Mouse (Mus musculus) thymus, postnatal 25 days (tissue): ENCODE measurements around the gene Mdm2.
"Not testable (repeated sequence)": the region's sequence is repeated elsewhere in the genome, so short reads cannot be mapped to it uniquely, and the experiment has no call there.

ENCODE experiments used
- DNase-seq: peaks from one replicate; pipeline ENCODE4 v3.0.0; 2022

Gene Mdm2

DNA sequence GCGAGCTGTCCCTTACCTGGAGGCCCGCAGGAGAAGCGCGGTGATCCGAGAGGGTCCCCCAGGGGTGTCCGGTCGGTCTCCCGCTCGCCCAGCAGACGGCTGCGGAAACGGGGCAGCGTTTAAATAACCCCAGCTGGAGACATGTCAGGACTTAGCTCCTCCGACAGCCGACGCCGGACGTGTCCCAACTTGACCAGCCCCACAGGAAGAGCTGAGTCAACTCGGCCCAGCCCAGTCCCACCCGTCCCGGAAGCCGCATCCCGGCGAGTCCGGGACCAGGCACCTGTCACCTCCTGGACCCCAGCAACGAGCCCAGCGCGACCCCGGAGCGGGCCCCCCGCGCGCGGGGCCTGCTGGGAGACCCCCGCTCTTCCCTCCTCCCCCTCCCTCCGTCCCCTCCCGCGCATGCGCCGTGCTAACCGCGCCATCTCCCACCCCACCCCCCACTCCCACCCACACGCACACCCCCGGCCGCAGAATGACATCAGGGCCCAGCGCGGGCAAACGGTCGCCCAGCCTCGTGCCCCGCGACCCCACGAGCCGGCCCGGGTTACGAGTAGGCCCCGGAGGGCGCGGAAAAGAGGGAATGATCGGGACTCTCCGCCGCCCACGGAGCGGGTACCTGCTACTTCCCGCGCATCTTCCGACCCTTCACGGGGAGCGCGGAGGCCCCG is 491 bp downstream of the Mdm2 start:
- DNase-seq = peak; percentile 78

DNA sequence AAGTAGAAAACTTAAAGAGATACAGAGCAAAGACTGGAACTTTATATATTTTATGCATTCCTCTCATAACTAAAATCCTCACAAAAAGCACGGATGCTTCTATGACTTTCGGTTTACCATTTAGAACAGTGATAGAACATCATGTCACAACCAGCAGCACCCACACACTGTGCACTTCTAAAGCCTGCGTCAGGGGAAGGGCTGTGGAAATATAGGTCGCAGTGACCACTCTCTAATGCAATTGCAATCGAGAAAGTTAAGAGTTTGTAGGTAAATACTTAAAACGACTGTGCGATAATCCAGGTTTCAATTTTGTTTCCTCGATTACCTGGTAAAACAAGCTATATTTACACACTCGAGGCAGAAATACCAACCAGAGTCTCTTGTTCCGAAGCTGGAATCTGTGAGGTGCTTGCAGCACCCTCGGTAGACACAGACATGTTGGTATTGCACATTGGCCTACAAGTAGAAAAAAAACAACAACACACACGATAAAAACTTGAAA is 1.2 kb downstream of the Mdm2 start:
- no peak for DNase-seq

DNA sequence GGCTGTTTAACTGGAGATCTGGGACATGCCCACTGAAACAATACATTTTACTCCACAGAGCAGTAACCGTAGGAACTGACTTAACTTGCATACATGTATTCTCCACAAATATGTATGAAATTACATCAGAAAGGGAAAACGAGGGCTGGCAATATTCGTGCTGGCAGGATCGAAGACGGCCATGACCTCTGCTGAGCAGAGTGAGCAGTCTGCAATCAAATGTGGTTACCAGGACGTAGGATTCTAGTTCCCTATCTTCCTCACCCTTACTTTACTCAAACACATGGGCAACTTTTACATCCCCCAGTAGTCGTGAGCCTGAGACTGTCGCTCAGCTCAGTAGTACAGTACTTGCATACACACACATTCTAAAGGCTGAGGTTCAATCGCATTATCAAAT is 1.7 kb downstream of the Mdm2 start:
- DNase-seq = no peak

- DNase-seq = no peak
These were observed 2.2 kb downstream of the Mdm2 start for GRCm38 (mm10) chr10:117708376-117708775.

DNA sequence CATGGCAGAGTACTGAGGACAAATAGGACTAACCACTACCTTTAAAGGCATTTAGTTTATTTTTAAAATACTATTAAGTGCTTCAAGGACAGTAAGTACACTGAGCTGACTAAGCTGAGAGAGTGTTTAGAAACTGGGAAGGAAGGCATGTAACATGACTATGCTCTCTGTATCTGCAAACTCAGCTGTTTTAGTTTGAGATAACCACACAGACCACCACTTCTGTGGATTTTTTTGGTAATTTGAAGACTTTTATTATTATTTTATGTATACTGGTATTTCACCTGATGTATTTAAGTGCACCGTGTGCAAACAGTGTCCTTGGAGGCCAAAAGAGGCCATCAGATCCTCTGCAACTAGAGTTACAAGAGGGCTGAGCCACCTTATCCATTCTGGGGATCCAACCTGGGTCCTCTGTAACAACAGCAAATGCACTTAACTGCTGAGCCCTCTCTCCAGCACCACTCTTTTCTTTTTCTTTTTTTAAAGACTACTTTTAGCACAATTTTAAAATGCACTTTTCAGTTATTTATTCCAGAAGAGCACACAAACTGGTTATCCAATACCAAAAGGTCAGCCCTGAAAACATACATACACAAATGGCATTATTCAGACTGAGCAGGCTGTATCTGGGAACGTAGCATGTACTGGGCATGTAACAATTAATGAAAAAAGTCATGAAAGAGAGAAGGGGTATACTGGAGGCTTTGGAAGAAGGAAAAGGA is 3.3 kb downstream of the Mdm2 start:
- no peak for DNase-seq

- DNase-seq = no peak
These were observed 4.1 kb downstream of the Mdm2 start for GRCm38 (mm10) chr10:117706440-117706839.

- DNase-seq = no peak
These were observed 4.8 kb downstream of the Mdm2 start for GRCm38 (mm10) chr10:117705806-117706205.

DNA sequence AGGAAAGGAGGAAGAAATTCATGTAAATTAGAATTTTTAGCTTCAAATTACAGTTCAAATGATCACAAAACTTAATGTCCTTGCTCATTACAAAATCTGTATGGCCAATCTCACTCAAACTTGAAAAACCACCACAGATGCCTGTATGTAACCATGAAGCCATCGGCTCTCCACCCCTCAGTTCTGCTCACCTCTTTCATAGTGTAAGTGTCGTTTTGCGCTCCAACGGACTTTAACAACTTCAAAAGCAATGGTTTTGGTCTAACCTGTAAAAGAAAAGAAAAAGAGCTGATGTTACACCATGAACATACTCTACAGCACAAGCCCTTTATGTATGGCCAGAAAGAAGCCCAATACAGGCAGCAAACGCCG is 5.6 kb downstream of the Mdm2 start:
- no peak for DNase-seq

DNA sequence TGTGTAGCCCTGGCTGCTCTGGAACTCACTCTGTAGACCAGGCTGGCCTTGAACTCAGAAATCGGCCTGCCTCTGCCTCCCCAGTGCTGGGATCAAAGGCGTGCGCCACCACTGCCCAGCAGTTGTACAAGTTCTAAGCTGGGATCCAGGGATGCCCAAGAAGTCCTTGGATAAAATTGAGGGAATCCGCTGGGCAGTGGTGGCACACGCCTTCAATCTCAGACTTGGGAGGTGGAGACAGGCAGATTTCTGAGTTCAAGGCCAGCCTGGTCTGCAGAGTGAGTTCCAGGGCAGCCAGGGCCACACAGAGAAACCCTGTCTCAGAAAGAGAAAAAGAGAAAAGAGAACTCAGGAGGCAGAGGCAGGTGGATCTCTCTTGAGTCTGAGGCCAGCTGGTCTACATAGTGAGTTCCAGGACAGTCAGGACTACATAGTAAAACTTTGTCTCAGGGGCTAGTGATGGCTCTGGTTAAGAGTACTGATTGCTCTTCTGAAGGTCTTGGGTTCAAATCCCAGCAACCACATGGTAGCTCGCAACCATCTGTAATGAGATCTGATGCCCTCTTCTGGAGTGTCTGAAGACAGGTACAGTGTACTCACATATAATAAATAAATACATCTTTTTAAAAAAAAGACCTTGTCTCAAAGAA is 6.1 kb downstream of the Mdm2 start:
- DNase-seq = not testable (repeated sequence)

DNA sequence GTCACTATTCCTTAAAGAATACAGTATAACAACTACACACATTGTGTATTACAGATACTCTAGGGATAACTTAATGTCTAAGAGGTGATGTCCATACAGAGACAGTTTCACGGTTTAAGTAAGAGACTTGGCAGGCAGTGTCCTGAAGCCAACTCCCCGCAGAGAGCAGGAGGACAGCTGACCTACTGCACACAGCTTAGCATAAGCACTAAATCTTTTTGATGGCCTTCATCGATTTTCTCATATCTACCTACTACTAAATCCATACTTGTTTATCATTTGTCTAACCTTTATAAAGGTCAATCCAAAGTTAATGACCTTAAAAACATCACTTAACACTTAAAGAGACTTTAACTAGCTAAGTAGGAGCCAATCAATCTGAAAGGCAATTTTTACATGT is 7.1 kb downstream of the Mdm2 start:
- DNase-seq = no peak

DNA sequence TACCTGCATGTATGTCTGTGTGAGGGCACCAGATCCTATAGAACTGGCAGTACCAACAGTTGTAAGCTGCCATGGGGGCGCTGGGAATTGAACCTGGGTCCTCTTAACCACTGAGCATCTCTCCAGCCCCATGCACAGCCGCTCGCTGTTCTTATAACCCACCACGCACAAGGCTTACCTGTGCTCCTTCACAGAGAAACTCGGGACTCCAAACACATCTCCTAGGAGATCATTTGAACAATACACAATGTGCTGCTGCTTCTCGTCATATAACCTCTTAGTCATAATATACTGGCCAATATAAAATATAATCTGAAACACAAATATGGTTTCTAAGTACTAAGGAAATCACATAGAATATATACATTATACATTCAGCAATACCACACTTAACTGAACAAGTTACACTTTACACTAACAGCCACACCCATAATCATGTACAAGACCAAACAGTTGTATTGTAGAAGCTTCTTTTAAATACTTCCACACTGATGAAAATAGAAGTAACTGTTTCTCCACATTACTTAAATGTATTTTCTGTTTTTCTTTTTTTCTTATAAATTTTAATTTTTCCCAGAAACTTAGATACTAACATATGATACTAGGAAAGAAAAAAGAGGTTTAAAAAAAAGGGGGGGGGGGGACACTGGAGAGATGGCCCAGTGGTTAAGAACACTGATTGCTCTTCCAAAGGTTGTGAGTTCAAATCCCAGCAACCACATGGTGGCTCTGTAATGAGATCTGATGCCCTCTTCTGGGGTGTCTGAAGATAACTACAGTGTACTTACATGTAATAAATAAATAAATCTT is 8.3 kb downstream of the Mdm2 start:
- DNase-seq = no peak

GRCm38 (mm10) chr10:117701034-117701829 is 9.3 kb downstream of the Mdm2 start:
- no peak for DNase-seq

- DNase-seq = no peak
These were observed 10.1 kb downstream of the Mdm2 start for GRCm38 (mm10) chr10:117700450-117700849.

GRCm38 (mm10) chr10:117699914-117700313 is 10.6 kb downstream of the Mdm2 start:
- DNase-seq = no peak

DNA sequence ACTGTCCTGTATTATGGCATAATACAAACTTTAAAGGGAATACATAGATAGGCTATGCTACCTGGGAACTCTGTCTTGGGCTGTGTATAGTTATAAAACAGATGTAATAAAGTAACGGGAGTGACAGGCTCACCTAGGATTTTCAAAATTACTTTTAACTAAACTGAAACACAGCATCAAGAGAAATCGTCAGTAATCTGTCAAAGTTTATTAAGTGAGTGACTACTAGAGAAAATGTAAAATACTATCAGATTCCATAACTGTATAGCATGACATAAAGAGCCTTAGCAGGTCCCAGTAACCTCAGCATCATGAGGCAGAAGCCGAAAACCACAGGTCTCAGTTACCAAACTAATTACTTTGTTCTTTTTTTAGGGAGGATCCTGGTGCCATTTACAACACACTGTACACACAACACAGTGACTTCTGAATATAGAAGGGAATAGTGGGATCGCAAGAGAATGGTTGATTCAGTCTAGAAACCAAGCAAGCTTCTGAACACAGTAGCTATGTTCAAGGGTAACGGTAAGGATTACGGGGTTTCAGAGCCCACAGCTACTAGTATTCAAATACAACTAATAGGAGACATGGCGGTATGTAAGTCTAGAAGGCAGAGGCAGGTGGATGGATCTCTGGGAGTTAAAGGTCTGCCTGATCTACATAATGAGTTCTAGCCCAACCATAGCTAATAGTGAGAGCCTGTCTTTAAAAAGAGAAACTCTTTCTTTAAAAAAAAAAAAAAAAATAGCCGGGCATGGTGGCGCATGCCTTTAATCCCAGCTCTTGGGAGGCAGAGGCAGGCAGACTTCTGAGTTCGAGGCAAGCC is 12.0 kb downstream of the Mdm2 start:
- DNase-seq = no peak

GRCm38 (mm10) chr10:117697561-117698115 is 12.9 kb downstream of the Mdm2 start:
- no peak for DNase-seq

DNA sequence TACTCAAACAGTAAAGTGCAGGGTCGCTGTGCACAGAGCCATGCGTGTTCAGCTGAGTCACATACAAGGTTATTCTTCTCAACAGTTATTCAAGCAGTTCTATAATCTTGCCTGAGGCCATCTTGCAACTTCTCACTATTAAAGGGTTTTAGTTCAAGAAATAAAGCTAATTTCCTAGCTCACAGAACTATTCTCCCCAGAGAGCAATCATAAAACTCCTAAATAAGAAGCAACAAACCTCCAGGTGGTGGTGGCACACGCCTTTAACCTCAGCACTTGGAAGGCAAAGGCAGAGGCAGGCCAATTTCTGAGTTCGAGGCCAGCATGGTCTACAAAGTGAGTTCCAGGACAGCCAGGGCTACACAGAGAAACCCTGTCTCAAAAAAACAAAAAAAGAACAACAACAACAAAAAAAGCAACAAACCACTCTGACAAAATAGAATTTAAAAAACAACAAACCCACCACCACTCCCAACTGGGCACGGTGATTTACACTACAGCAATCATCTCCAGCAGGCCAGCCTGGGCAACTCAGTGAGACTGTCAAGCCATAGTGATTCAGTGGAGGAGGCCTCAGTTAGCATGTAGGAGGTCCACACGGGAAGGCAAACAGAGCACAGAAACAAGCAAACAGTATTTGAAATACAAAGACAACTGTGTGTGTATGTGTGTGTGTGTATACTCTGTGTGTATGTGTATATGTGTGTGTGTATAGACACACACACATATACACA is 13.6 kb downstream of the Mdm2 start:
- DNase-seq = no peak

DNA sequence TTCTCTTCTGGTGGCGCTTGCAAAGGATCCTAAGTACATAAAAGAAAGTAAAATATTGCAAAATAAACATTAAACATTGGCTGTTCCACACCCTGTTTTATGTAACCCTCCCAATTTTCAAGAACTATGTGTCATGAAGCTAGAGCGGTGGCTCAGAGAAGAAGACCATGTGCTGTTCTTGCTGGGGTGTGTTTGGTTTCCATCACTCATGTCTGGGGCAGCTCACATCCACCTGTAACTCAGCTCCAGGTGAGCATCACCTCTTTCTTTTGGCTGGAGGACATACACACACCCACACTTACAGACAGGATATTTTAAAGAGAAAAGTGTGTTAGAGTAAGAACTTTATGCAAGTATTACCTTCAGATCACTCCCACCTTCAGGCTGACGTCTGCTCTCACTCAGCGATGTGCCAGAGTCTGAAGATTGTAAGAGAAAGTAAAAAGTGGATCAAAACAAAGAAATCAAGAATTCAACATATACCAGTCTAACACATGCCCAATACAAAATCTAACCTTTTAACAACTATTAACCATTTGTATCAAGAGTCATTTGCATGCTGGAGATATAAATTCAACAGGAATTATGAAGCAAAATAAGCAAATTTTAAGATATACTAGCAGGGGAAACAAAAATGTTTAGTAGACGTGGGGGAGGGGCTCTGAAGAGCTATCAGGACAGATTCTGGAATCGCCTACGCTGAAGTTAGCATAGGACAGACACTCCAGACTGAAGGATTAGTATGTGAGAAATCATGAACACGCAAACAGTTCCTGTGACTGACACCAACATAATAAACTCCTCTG is 14.3 kb downstream of the Mdm2 start:
- no peak for DNase-seq

- no peak for DNase-seq
These were observed 15.0 kb downstream of the Mdm2 start for GRCm38 (mm10) chr10:117695605-117696004.
